Mouse (Mus musculus): ENCODE results near the gene Htr1f. TPM values are rescaled to one million over a fixed set of nuclear protein-coding genes. Genes with fewer than 3 reads are reported as not detected.

The Htr1f gene
- total and polyA plus RNA-seq, 3 experiments, result not detected

- no peak overlapping the region for H3K27ac ChIP-seq (ENCODE audit: control insufficient read depth, low read depth, low read length)
- no peaks in the 10 kb centered on the region for H3K79me2 ChIP-seq (ENCODE audit: control insufficient read depth, insufficient read depth, low read length, poor library complexity)
- peaks cover 6 to 23% of the 10 kb centered on the region in 2 experiments for H3K4me1 ChIP-seq (ENCODE audit: control insufficient read depth in 1 of 2, insufficient read depth in 2 of 2, low read length in 2 of 2)
- no peak overlapping the region for H3K4me3 ChIP-seq (ENCODE audit: control insufficient read depth in 1 of 2, insufficient read depth in 1 of 2, low read depth in 2 of 2, low read length in 2 of 2)
- no peak overlapping the region for H3K9ac ChIP-seq (ENCODE audit: control insufficient read depth, low read depth, low read length, poor library complexity, severe bottlenecking)
- H3K36me3 ChIP-seq (ENCODE audit: control insufficient read depth in 1 of 2, insufficient read depth in 2 of 2, low read length in 2 of 2), result peaks cover 0 to 27% of the 10 kb centered on the region in 2 experiments; a peak in 2 of 4 replicates
- DNase-seq (ENCODE audit: low read depth, low spot score), result no peak
- no peaks in the 10 kb centered on the region for H3K27me3 ChIP-seq (ENCODE audit: control insufficient read depth in 1 of 2, insufficient read depth in 2 of 2, low read length in 2 of 2)
- TF ChIP-seq MEF2A (IDR thresholded peaks at IDR 0.05; ENCODE audit: extremely low read depth, insufficient replicate concordance, low read depth, low read length, poor library complexity, severe bottlenecking) (no peak), POLR2A (IDR thresholded peaks at IDR 0.05; ENCODE audit: control insufficient read depth in 1 of 2, insufficient read depth in 1 of 2, low read depth in 1 of 2, low read length in 2 of 2, poor library complexity in 1 of 2) (no peak), UBTF (IDR thresholded peaks at IDR 0.05; ENCODE audit: borderline replicate concordance, insufficient read depth, low read depth, low read length) (no peak), E2F4 (IDR thresholded peaks at IDR 0.05; ENCODE audit: borderline replicate concordance, low read depth, low read length) (no peak), TAL1 (IDR thresholded peaks at IDR 0.05; ENCODE audit: low read length) (no peak), TCF12 (IDR thresholded peaks at IDR 0.05; ENCODE audit: low read depth, low read length) (no peak), ELF1 (IDR thresholded peaks at IDR 0.05; ENCODE audit: low read depth, low read length) (no peak), ZC3H11A (IDR thresholded peaks at IDR 0.05; ENCODE audit: low read depth, low read length) (no peak), NELFE (IDR thresholded peaks at IDR 0.05; ENCODE audit: low read depth, low read length) (no peak), SMC3 (IDR thresholded peaks at IDR 0.05; ENCODE audit: low read depth, low read length) (no peak), TBP (IDR thresholded peaks at IDR 0.05; ENCODE audit: low read depth, low read length) (no peak), RCOR1 (IDR thresholded peaks at IDR 0.05; ENCODE audit: low read depth, low read length) (no peak), CTCF (IDR thresholded peaks at IDR 0.05 in 2 of 3, conservative IDR thresholded peaks at IDR 0.05 in 1 of 3; ENCODE audit: control insufficient read depth in 1 of 3, insufficient read depth in 1 of 3, low read depth in 2 of 3, low read length in 3 of 3, poor library complexity in 1 of 3, severe bottlenecking in 1 of 3) (no peak), NRF1 (IDR thresholded peaks at IDR 0.05; ENCODE audit: insufficient read depth, low read depth, low read length, poor library complexity, severe bottlenecking) (no peak), MYC (IDR thresholded peaks at IDR 0.05; ENCODE audit: low read depth, low read length) (no peak), GATA1 (IDR thresholded peaks at IDR 0.05; ENCODE audit: low read depth, low read length) (no peak), CHD2 (IDR thresholded peaks at IDR 0.05; ENCODE audit: low read length) (no peak)
- no peaks in the 10 kb centered on the region for H3K9me3 ChIP-seq (replicated peaks; ENCODE audit: insufficient read depth, low read length)
Observed at GRCm38 (mm10) chr16:64881442-64881841, 224.2 kb downstream of the Htr1f start.

GRCm38 (mm10) chr16:64880986-64881385, 224.7 kb downstream of the Htr1f start:
- Histone ChIP-seq H3K79me2 (ENCODE audit: control insufficient read depth, insufficient read depth, low read length, poor library complexity) (no peaks in the 10 kb centered on the region), H3K4me1 (ENCODE audit: control insufficient read depth in 1 of 2, insufficient read depth in 2 of 2, low read length in 2 of 2) (peaks cover 6 to 23% of the 10 kb centered on the region in 2 experiments), H3K36me3 (ENCODE audit: control insufficient read depth in 1 of 2, insufficient read depth in 2 of 2, low read length in 2 of 2) (peaks cover 0 to 27% of the 10 kb centered on the region in 2 experiments; a peak in 2 of 4 replicates), H3K9me3 (replicated peaks; ENCODE audit: insufficient read depth, low read length) (no peaks in the 10 kb centered on the region), H3K9ac (ENCODE audit: control insufficient read depth, low read depth, low read length, poor library complexity, severe bottlenecking) (no peak overlapping the region), H3K27ac (ENCODE audit: control insufficient read depth, low read depth, low read length) (no peak overlapping the region), H3K4me3 (ENCODE audit: control insufficient read depth in 1 of 2, insufficient read depth in 1 of 2, low read depth in 2 of 2, low read length in 2 of 2) (no peak overlapping the region), H3K27me3 (ENCODE audit: control insufficient read depth in 1 of 2, insufficient read depth in 2 of 2, low read length in 2 of 2) (no peaks in the 10 kb centered on the region)
- TF ChIP-seq SIN3A (IDR thresholded peaks at IDR 0.05; ENCODE audit: low read length), result no peak
- DNase-seq (ENCODE audit: low read depth, low spot score), result no peak
